Mouse (Mus musculus) spleen, adult 2 months (tissue): ENCODE results near the gene Terb1.

Experiments used
- CTCF ChIP-seq: fragments of 200-500 bp; IDR thresholded peaks from 2 replicates; pipeline ENCODE4 v1.5.1; 2011; ENCODE audit warnings: mild to moderate bottlenecking, inconsistent platforms; ENCODE audit not compliant: insufficient read depth, insufficient read length, insufficient replicate concordance; ENCODE audit errors: extremely low read depth
- POLR2A ChIP-seq: fragments of 200-500 bp; IDR thresholded peaks from 2 replicates; pipeline ENCODE4 v1.6.1; 2011; ENCODE audit warnings: low read depth, low read length, inconsistent platforms

DNA sequence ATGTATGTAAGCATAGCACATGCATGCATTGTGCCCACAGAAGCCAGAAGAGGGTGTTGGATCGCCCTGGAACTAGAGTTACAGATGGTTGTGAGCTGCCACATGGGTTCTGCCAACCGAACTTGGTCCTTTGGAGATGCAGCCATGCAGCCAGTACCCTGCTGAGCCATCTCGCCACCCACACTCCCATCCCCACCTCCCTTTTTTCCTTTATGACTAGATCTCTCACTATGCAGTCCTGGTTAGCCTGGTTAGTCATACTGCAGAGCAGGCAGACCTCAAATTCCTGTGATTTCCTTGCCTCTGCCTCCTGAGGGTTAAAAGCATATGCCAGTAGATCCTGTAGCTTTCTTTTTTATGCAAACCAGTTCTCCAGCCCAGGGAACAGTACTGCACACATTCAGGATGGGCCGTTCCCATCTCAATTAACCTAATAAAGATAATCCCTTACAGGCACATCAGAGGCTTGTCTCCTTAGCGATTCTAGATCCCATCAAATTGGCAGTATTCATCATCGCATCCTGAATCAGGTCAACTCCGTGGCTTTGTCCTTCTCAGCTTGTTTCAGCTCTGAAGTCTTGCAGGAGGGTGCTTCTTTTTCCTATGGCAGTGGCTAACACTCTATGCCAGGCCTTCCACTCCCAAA, 99.0 kb downstream of the Terb1 start:
- TF ChIP-seq CTCF, result no peak
- TF ChIP-seq POLR2A, result no peak
